Mouse (Mus musculus) cerebellum, adult 9-11 months (tissue): ENCODE results near the gene Plg.

Source experiments
- DNase-seq: peaks from one replicate; pipeline ENCODE4 v3.0.0; 2022

Gene Plg

DNA sequence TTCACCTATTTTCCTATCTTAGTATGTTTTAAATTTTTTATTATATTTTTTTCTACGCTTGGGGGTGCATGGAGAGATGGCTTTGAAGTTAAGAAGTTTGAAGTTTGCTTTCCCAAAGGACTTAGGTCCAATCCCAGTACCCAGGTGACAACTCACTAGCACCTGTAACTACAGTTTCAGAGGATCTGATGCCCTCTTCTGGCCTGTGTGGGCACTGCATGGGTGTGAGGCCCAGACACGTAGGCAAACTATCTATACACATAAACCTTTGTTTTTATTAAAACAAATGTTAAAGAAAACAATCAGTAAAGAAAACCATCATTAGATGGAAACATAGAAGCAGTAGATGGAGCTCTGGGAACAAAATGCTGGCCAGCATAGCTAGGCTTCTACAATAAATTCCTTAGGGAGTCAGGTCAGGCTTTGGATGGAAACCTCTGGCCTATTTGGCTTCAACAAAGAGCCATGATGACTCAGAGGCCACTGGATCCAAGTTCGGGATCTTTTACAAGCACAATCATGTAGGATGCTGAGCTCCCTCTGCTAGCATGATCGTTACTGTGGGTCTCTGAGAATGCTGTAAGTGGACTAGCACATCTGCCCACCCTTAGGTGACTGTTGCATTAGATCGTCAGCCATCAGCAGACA, 76.9 kb downstream of the Plg start:
- DNase-seq, result no peak

DNA sequence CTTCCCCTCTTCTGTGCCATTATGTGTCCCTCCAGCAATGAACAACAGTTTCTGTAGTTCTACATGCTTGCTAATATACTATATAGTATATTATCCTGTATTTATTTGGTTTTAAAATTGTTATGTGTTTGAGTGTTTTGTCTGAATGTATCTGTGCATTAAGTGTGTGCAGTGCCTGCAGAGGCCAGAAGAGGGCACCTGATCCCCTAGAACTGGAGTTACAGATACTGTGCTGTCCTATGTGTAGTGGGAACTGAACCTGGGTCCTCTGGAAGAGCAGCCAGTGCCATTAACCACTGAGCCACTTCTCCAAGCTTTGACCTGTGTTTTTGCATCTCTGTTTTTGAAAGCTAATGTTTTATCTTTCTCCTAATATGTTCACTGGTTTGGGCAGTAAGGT, 82.8 kb downstream of the Plg start:
- DNase-seq, result no peak

DNA sequence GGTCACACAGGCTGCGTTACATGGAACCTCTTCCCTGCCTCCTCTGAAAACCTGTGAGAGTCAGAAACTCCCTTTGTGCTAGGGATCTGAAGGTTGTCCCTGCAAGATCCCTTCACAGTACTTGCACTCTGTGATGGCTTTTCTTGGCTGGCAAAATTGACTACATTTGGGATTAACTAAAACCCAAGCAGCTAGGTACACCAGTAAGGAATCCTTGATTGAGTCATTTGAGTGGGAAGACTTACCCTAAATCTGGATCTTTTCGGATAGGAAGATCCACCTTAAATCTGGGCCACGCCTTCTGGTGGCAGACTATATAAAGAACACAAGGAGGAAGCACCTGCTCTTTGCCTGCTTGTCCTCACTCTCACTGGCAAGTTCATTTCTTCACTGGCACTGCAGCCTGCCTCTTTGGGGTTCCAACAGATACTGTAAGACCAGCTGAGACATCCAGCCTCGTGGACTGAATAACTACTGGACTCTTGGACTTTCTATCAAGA, 88.1 kb downstream of the Plg start:
- DNase-seq, result no peak

DNA sequence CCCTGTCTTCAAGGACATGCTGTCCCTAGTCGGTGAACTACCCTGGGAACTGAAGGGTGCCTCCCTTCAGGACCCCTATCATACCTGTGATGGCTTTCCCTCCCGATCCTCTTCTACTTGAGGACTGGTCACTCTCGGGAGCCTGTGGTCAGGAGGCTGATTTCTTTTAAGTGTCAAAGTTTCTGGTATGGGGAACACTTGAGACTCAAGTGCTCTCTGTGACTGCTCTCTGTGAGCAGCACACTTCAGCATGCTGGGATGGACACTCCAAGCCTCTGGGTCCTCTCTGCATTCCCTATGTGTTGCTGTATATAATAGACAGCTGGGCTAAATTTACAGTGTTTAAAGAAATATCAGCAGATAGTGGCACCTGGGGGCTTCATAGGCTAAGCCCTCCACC, 89.2 kb downstream of the Plg start:
- DNase-seq, result no peak

- no peak for DNase-seq
These were observed 90.3 kb downstream of the Plg start for GRCm38 (mm10) chr17:12468745-12469144.
